Mouse (Mus musculus) midbrain, embryonic 10.5 days (tissue): Measurements from ENCODE around the gene Gm10570. TPM values are rescaled to one million over a fixed set of nuclear protein-coding genes. Genes with fewer than 3 reads are reported as not detected.

Source experiments
- DNase-seq: peaks from one replicate; pipeline ENCODE4 v3.0.0-alpha.2; 2017; ENCODE audit warnings: low spot score
- H3K27ac ChIP-seq: fragments of 300-500 bp; sonication (generic); replicated peaks from 2 replicates; pipeline ENCODE4 v1.5.1; 2016; ENCODE audit warnings: mild to moderate bottlenecking
- H3K27me3 ChIP-seq: fragments of 300-500 bp; sonication (generic); 2 replicates; pipeline ENCODE4 v1.6.1; 2016; ENCODE audit warnings: low read depth, mild to moderate bottlenecking; ENCODE audit not compliant: poor library complexity, severe bottlenecking
- H3K36me3 ChIP-seq: fragments of 300-500 bp; sonication (generic); 2 replicates; pipeline ENCODE4 v1.6.1; 2016; ENCODE audit warnings: mild to moderate bottlenecking, moderate library complexity
- H3K4me1 ChIP-seq: fragments of 300-500 bp; sonication (generic); 2 replicates; pipeline ENCODE4 v1.6.1; 2016
- H3K4me3 ChIP-seq: fragments of 300-500 bp; sonication (generic); 2 replicates; pipeline ENCODE4 v1.5.1; 2016; ENCODE audit warnings: mild to moderate bottlenecking, moderate library complexity
- H3K9me3 ChIP-seq: fragments of 300-500 bp; sonication (generic); replicated peaks from 2 replicates; pipeline ENCODE4 v1.6.1; 2016; ENCODE audit warnings: mild to moderate bottlenecking
- WGBS: fragments of 180-500 bp; shearing (Covaris S2); methylation state at CpG from one replicate; pipeline ENCODE4 v1.1.7; 2016; 5-methylcytosine and 5-hydroxymethylcytosine counted together
- polyA plus RNA-seq: library from polyadenylated mRNA; unstranded; fragments of >200 nt; fragmentation: Nextera tagmentation; extraction: Ambion mirVana; gene quantifications from 2 replicates; pipeline ENCODE4 v1.2.1, GENCODE M21; 2016

Gm10570 gene
- polyA plus RNA-seq, 1 experiment from 2014 or later, result not detected

GRCm38 (mm10) chr4:130319564-130319963 is 11.1 kb upstream of the Gm10570 start:
- 84% methylated on average over 7 of the region's 7 CpGs for WGBS
- no peak for DNase-seq
- H3K4me1 ChIP-seq, result peaks cover 3% of the 10 kb centered on the region; the same call in 1 of the 2 replicates
- H3K4me3 ChIP-seq, result no peak overlapping the region
- no peaks in the 10 kb centered on the region for H3K9me3 ChIP-seq
- H3K36me3 ChIP-seq, result peaks cover 85% of the 10 kb centered on the region
- H3K27ac ChIP-seq, result no peak overlapping the region
- H3K27me3 ChIP-seq, result no peaks in the 10 kb centered on the region

DNA sequence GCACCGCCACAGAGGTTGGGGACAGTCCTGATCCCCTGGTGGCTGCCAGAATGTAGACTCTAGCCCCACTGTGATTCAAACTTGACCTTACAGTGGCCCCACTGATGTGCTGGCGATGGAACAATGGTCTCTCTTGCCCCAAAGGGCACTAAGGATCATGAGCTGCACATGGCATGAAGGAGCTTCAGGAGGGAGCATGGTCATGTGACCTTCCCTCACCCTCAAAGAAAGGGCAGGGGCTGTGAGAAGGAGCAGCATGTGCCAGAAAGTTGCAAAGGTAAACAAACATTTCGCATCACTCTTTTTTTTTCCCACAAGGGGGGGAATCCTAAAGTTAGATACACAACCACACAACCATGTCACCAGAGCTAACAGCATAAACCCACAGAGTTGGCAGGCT is 9.6 kb upstream of the Gm10570 start:
- H3K27me3 ChIP-seq, result no peaks in the 10 kb centered on the region
- no peaks in the 10 kb centered on the region for H3K9me3 ChIP-seq
- H3K36me3 ChIP-seq, result peaks cover 82% of the 10 kb centered on the region
- WGBS, result 76% methylated on average over 3 of the region's 3 CpGs
- H3K4me1 ChIP-seq, result peaks cover 3% of the 10 kb centered on the region; the same call in 1 of the 2 replicates
- DNase-seq, result no peak
- H3K27ac ChIP-seq, result no peak overlapping the region
- H3K4me3 ChIP-seq, result no peak overlapping the region

- no peaks in the 10 kb centered on the region for H3K9me3 ChIP-seq
- H3K4me1 ChIP-seq, result peaks cover 3% of the 10 kb centered on the region; the same call in 1 of the 2 replicates
- peaks cover 3% of the 10 kb centered on the region; the same call in 1 of the 2 replicates for H3K27me3 ChIP-seq
- no peak overlapping the region for H3K27ac ChIP-seq
- DNase-seq, result no peak
- no peak overlapping the region for H3K4me3 ChIP-seq
- H3K36me3 ChIP-seq, result peaks cover 69% of the 10 kb centered on the region
- 85% methylated on average over 10 of the region's 10 CpGs for WGBS
Measured at GRCm38 (mm10) chr4:130316691-130317090, 8.2 kb upstream of the Gm10570 start.

DNA sequence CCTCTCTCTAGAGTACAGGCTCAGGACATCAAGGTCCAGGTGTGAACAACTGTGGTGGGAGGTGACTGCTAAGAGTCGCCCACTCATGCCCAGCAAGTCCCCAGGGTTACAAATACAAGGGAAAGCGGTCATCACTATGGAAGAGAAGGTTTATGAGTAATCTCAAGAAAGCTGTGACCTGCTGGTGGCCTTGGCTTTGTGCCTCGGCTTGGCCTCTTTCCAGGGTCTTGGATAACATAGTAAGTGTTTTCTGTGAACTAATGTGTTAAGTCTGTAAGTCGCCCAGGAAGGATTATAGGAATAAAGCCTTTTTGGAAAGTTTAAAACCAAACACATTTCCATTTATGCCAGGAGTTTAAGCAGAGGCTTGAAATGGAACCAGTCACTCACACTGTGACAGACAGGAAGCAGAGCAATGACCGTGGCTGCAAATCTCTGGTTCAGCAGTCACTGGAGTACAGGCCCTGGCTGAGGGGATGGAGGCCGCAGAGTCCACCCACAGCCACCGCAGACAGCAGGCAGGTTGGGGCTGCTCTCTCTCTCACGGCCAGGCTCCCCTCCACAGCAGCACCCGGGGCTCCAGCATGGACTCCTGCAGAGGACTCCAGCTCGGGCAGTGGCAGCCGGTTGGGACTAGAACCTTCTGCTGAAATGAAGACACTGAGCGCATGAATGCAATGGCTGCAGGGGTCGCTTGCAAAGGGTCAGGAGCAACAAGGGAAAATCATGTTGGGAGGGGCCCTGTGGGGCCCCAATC is 7.5 kb upstream of the Gm10570 start:
- peaks cover 63% of the 10 kb centered on the region for H3K36me3 ChIP-seq
- no peak for DNase-seq
- no peaks in the 10 kb centered on the region for H3K9me3 ChIP-seq
- 83% methylated on average over 13 of the region's 13 CpGs for WGBS
- no peak overlapping the region for H3K27ac ChIP-seq
- H3K4me3 ChIP-seq, result no peak overlapping the region
- H3K27me3 ChIP-seq, result peaks cover 10% of the 10 kb centered on the region
- peaks cover 3% of the 10 kb centered on the region; the same call in 1 of the 2 replicates for H3K4me1 ChIP-seq

GRCm38 (mm10) chr4:130313552-130313951 is 5.1 kb upstream of the Gm10570 start:
- H3K27ac ChIP-seq, result no peak overlapping the region
- WGBS, result 90% methylated on average over 4 of the region's 4 CpGs
- no peak overlapping the region for H3K4me3 ChIP-seq
- DNase-seq, result no peak
- no peaks in the 10 kb centered on the region for H3K9me3 ChIP-seq
- peaks cover 40% of the 10 kb centered on the region for H3K36me3 ChIP-seq
- peaks cover 34% of the 10 kb centered on the region for H3K27me3 ChIP-seq
- H3K4me1 ChIP-seq, result peaks cover 11% of the 10 kb centered on the region

DNA sequence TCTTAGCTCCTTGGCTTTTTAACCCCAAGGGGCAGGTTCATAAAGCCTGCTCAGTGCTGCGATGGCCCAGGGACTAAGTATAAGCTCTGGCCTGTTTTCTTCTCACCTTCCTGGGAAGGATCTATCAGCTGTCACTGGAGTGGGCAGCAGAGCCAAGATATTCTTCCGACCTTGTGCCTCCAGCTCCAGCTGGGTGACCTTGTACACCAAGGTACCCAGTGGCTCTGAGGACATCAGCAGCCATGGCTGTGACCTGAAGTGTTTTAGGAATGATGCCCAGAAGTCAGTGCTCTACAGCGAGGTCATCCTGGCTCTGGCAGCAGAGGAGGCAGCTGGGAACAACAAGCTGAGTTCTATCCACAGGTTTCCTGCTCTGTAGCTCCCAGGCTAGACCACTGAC is 4.1 kb upstream of the Gm10570 start:
- no peak overlapping the region for H3K4me3 ChIP-seq
- WGBS, result 91% methylated on average over 3 of the region's 3 CpGs
- peaks cover 38% of the 10 kb centered on the region for H3K36me3 ChIP-seq
- no peaks in the 10 kb centered on the region for H3K9me3 ChIP-seq
- no peak overlapping the region for H3K27ac ChIP-seq
- H3K4me1 ChIP-seq, result peaks cover 22% of the 10 kb centered on the region
- H3K27me3 ChIP-seq, result peaks cover 45% of the 10 kb centered on the region
- DNase-seq, result no peak

GRCm38 (mm10) chr4:130309254-130309653 is 780 bp upstream of the Gm10570 start:
- peaks cover 31% of the 10 kb centered on the region for H3K4me1 ChIP-seq
- H3K27ac ChIP-seq, result no peak overlapping the region
- H3K9me3 ChIP-seq, result no peaks in the 10 kb centered on the region
- H3K36me3 ChIP-seq, result peaks cover 9% of the 10 kb centered on the region
- peak overlapping the region; percentile 62 for H3K4me3 ChIP-seq
- H3K27me3 ChIP-seq, result peaks cover 77% of the 10 kb centered on the region
- DNase-seq, result no peak
- 47% methylated on average over 8 of the region's 8 CpGs for WGBS

- peak; percentile 75 for DNase-seq
- Histone ChIP-seq H3K9me3 (no peaks in the 10 kb centered on the region), H3K4me1 (peaks cover 32% of the 10 kb centered on the region), H3K36me3 (no peaks in the 10 kb centered on the region), H3K27me3 (peaks cover 84% of the 10 kb centered on the region), H3K4me3 (peak overlapping the region; percentile 62), H3K27ac (peak overlapping the region; percentile 43; the same call in 1 of the 2 replicates)
- under 1% methylated on average over 23 of the region's 23 CpGs for WGBS
Measured at GRCm38 (mm10) chr4:130307851-130308230, 633 bp downstream of the Gm10570 start.

- no peak for DNase-seq
- Histone ChIP-seq H3K27ac (no peak overlapping the region), H3K4me1 (peaks cover 40% of the 10 kb centered on the region), H3K27me3 (peaks cover 84% of the 10 kb centered on the region), H3K4me3 (peak overlapping the region; percentile 62), H3K9me3 (no peaks in the 10 kb centered on the region), H3K36me3 (no peaks in the 10 kb centered on the region)
- 77% methylated on average over 10 of the region's 10 CpGs for WGBS
Measured at GRCm38 (mm10) chr4:130306796-130307630, 1.5 kb downstream of the Gm10570 start.

DNA sequence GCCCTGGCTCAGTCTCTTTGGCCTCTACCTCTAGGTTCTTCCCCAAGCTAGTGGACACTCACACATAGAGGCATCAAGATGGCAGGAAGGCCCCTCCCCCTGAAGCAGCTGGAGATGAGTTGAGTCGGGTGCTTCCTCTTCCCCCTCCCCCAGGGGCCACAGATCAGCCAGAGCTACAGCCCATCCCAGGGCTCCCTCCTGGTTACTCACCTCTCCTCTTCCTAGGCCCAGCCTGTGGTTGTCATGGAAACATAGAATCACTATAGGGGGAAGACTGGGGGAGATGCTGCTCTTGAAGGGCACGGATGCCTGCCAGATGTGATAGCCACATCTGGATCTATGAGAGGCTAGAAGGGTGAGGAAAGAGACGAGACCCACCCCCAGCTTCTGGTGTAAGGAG is 3.7 kb downstream of the Gm10570 start:
- WGBS, result 39% methylated on average over 3 of the region's 3 CpGs
- Histone ChIP-seq H3K4me1 (peaks cover 40% of the 10 kb centered on the region), H3K9me3 (no peaks in the 10 kb centered on the region), H3K27me3 (peaks cover 62% of the 10 kb centered on the region), H3K4me3 (no peak overlapping the region), H3K27ac (no peak overlapping the region), H3K36me3 (no peaks in the 10 kb centered on the region)
- no peak for DNase-seq

GRCm38 (mm10) chr4:130302285-130302870 is 6.1 kb downstream of the Gm10570 start:
- H3K27me3 ChIP-seq, result peaks cover 38% of the 10 kb centered on the region
- no peaks in the 10 kb centered on the region for H3K9me3 ChIP-seq
- WGBS, result 49% methylated on average over 12 of the region's 12 CpGs
- DNase-seq, result no peak
- no peaks in the 10 kb centered on the region for H3K36me3 ChIP-seq
- H3K4me3 ChIP-seq, result no peak overlapping the region
- no peak overlapping the region for H3K27ac ChIP-seq
- peaks cover 20% of the 10 kb centered on the region for H3K4me1 ChIP-seq

DNA sequence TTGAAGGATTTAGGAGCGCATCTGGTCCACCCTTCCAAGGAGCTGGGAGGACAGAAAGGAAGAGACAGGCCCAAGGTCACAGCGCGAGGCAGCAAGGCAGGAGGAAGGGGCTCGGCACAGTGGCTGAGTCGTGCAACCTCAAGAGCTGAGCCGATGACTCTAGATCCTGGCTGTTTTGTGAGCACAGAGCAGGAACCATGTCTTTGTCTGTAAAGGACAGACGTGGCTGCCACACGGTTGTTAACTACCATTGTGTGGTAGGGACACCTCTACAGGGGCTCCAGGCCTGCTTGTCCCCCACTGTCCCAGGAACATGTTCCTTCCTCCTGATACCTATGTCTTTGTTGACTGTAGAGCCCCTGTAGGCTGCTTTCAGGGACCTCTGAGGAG is 8.8 kb downstream of the Gm10570 start:
- no peak overlapping the region for H3K27ac ChIP-seq
- peaks cover 17% of the 10 kb centered on the region for H3K4me1 ChIP-seq
- H3K9me3 ChIP-seq, result no peaks in the 10 kb centered on the region
- peaks cover 10% of the 10 kb centered on the region for H3K27me3 ChIP-seq
- H3K36me3 ChIP-seq, result no peaks in the 10 kb centered on the region
- no peak for DNase-seq
- 73% methylated on average over 8 of the region's 8 CpGs for WGBS
- H3K4me3 ChIP-seq, result no peak overlapping the region
